Mouse (Mus musculus) kidney, embryonic 14.5 days (tissue): ENCODE measurements at regions not wholly inside any gene's neighbourhood (a gene's known extent, or its start where the extent isn't known, plus 50 kb on each side); places are given as distances from the start of the nearest gene placed in this dataset.

Source experiments
- ATAC-seq: fragments of 200-750 bp; cut with Nextera tagmentation; 2 replicates; pipeline ENCODE4 v1.8.0; 2017; ENCODE audit warnings: moderate number of reproducible peaks, mild to moderate bottlenecking, moderate TSS enrichment, moderate library complexity; ENCODE audit not compliant: low FRiP score, low TSS enrichment
- H3K27ac ChIP-seq: fragments of 300-500 bp; sonication (generic); 2 replicates; pipeline ENCODE4 v1.5.1; 2014; ENCODE audit warnings: low read depth, mild to moderate bottlenecking, low read length, moderate library complexity, mixed read lengths
- H3K27me3 ChIP-seq: fragments of 300-500 bp; sonication (generic); 2 replicates; pipeline ENCODE4 v1.6.1; 2014; ENCODE audit warnings: mild to moderate bottlenecking, low read length; ENCODE audit not compliant: control insufficient read depth, insufficient read depth
- H3K36me3 ChIP-seq: fragments of 300-500 bp; sonication (generic); 2 replicates; pipeline ENCODE4 v1.6.1; 2014; ENCODE audit warnings: low read length, mixed read lengths; ENCODE audit not compliant: control insufficient read depth, insufficient read depth
- H3K4me1 ChIP-seq: fragments of 300-500 bp; sonication (generic); 2 replicates; pipeline ENCODE4 v1.6.1; 2014; ENCODE audit warnings: low read length, mixed read lengths; ENCODE audit not compliant: control insufficient read depth, insufficient read depth
- H3K4me2 ChIP-seq: fragments of 300-500 bp; sonication (generic); replicated peaks from 2 replicates; pipeline ENCODE4 v1.6.1; 2014; ENCODE audit warnings: low read depth, mild to moderate bottlenecking, low read length
- H3K4me3 ChIP-seq: fragments of 300-500 bp; sonication (generic); 2 replicates; pipeline ENCODE4 v1.5.1; 2014; ENCODE audit warnings: mild to moderate bottlenecking, low read length
- H3K9ac ChIP-seq: fragments of 300-500 bp; sonication (generic); 2 replicates; pipeline ENCODE4 v1.6.1; 2014; ENCODE audit warnings: low read depth, mild to moderate bottlenecking, low read length, moderate library complexity
- H3K9me3 ChIP-seq: fragments of 300-500 bp; sonication (generic); 2 replicates; pipeline ENCODE4 v1.6.1; 2016; ENCODE audit warnings: low read length; ENCODE audit not compliant: control insufficient read depth
- WGBS: fragments of 180-500 bp; shearing (Covaris S2); extraction: QIAGEN DNeasy Blood & Tissue Kit; methylation state at CpG from one replicate; pipeline ENCODE4 v1.1.7; 2014; 5-methylcytosine and 5-hydroxymethylcytosine counted together

DNA sequence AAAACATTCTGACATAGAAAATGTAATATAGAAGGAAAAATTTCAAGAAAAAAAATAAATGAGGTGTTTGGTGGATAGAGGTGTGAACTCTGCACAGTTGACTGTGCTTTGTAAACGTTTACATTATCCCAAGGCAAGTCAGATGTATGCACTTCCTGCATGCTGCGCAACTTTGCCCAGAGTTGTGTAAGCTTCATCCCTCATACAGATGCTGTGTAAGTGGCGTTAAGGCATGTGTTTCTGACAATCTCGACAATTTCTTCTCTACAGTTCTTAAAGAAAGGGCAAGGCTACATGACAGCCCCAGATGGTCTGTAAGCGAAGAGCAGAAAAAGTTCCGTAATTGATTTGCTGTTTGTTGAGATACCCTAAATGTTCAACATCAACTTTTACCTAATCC lies 476.6 kb upstream of the Pitx2 start:
- H3K27ac ChIP-seq: no peak overlapping the region
- H3K36me3 ChIP-seq: no peaks in the 10 kb centered on the region
- no peak overlapping the region for H3K9ac ChIP-seq
- H3K9me3 ChIP-seq: no peaks in the 10 kb centered on the region
- 76% methylated on average over 6 of the region's 6 CpGs for WGBS
- no peak overlapping the region for H3K4me2 ChIP-seq
- no peak for ATAC-seq
- no peak overlapping the region for H3K4me3 ChIP-seq
- H3K27me3 ChIP-seq: no peaks in the 10 kb centered on the region
- no peaks in the 10 kb centered on the region for H3K4me1 ChIP-seq

DNA sequence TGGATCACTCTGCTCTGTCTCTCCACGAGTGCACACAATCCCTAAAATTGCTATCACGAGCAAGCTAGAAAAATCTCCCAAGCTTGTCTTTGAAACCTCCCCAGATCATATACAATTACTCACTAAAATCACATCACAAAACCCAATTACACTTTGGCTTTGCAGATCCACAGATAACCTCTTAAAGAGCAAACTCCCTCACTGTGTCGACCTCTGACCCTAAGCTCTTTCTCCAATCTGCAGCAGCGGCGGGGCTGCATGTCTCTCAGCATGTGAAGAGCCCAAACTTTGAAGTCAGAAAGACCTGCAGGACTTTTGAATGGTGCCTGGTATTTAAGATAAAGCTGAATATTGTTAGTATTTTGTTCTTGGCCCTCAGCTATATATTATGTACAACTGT lies 479.4 kb upstream of the Pitx2 start:
- Histone ChIP-seq H3K36me3 (no peaks in the 10 kb centered on the region), H3K9ac (no peak overlapping the region), H3K9me3 (no peaks in the 10 kb centered on the region), H3K4me1 (no peaks in the 10 kb centered on the region), H3K4me2 (no peak overlapping the region), H3K4me3 (no peak overlapping the region), H3K27ac (no peak overlapping the region), H3K27me3 (no peaks in the 10 kb centered on the region)
- WGBS: 40% methylated on average over 5 of the region's 5 CpGs
- no peak for ATAC-seq

DNA sequence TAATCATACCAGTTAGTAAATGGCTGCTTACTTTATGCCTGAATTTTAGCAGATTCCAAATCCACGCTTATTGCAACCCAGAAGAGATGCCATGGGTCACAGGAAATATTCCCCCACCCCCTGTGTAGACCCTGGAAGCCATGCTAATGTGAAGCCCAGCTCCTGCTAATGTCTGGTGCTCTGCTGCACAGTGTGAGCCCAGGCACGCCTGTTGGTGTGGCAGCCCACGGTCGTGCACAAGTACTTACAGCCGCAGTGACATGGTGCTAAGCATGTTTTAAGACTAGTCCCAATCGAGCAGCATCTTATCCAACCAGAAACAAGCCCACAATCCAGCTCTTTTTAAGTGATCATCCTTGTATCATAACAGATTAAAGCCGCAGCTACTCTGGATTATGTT lies 480.5 kb upstream of the Pitx2 start:
- Histone ChIP-seq H3K27me3 (no peaks in the 10 kb centered on the region), H3K36me3 (no peaks in the 10 kb centered on the region), H3K27ac (no peak overlapping the region), H3K4me3 (no peak overlapping the region), H3K4me2 (no peak overlapping the region), H3K4me1 (no peaks in the 10 kb centered on the region), H3K9ac (no peak overlapping the region), H3K9me3 (no peaks in the 10 kb centered on the region)
- no peak for ATAC-seq
- WGBS: 76% methylated on average over 7 of the region's 7 CpGs

DNA sequence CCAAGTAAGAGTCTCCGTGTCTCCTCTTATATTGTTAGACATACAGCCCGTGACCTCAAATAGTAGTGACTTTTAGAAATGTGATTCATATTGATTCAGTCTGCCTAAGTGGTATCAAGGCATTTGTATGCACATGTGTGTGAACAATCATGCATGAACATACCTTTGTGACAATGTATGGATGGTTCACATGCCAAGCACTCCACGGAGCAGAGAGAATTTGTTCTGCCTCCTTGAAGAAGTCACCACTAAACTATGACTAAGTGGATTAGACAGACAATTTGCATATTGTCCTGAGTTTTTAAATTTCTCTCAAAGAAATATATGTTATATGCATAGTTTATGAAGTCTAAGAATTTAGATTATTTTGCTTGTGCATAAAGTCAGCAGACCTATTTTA lies 492.4 kb upstream of the Pitx2 start:
- H3K9me3 ChIP-seq: no peaks in the 10 kb centered on the region
- H3K9ac ChIP-seq: no peak overlapping the region
- H3K36me3 ChIP-seq: no peaks in the 10 kb centered on the region
- no peak overlapping the region for H3K27ac ChIP-seq
- H3K4me3 ChIP-seq: no peak overlapping the region
- H3K27me3 ChIP-seq: no peaks in the 10 kb centered on the region
- no peak for ATAC-seq
- H3K4me2 ChIP-seq: no peak overlapping the region
- WGBS: 88% methylated on average over 3 of the region's 3 CpGs
- no peaks in the 10 kb centered on the region for H3K4me1 ChIP-seq

DNA sequence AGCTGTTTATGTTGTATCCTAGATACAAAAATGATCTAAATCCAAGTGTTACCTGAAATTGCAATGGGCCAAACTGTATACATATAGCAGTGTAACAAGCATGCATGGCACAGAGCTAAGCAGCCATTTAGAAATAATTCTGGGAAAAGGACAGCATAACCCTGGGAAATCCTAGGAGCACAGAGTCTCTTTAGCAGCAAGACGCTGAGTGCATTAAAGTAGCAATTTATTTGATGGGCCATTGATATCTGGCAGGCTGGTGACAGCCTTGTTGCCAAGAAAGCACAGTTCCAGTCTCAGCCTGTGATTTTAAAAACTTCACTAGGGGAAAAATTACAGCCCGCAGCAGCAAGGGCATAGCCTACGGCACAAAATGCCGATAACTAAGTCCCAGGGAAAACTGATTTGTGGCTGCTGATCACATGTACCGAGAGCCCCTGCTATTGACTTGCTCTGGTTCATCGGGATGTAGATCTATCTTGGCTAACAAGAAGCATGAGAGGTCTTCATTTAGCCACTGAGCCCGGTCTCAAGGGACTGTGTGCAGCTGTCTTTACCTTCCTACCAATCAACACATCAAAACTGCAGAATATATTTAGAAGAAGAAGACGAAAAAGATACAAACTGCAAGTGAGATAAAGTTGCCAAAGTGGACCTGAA lies 531.1 kb upstream of the Pitx2 start:
- WGBS: 59% methylated on average over 8 of the region's 8 CpGs
- Histone ChIP-seq H3K4me1 (no peaks in the 10 kb centered on the region), H3K27me3 (no peaks in the 10 kb centered on the region), H3K9me3 (no peaks in the 10 kb centered on the region), H3K9ac (no peak overlapping the region), H3K4me2 (no peak overlapping the region), H3K36me3 (no peaks in the 10 kb centered on the region), H3K4me3 (no peak overlapping the region), H3K27ac (no peak overlapping the region)
- no peak for ATAC-seq

DNA sequence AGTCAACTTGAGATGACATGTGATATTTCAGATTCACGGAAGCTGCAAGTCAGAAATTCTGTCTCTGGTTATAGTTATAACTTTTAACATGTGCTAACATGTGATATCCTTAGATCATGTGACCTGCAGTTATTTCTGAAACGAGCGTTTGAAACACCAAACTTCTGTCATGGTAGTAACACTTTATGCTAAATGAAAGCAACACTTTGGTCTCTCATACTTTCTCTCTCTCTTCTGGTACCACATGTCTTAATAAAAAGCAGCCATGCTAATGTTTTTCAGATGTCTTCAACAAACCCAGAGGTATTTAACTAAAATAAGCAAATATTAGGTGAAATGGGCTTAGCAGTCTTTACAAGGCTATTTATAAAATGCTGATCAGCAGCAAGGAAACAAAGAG lies 534.5 kb upstream of the Pitx2 start:
- Histone ChIP-seq H3K9me3 (no peaks in the 10 kb centered on the region), H3K27me3 (no peaks in the 10 kb centered on the region), H3K9ac (no peak overlapping the region), H3K36me3 (no peaks in the 10 kb centered on the region), H3K4me2 (no peak overlapping the region), H3K4me1 (no peaks in the 10 kb centered on the region), H3K27ac (no peak overlapping the region), H3K4me3 (no peak overlapping the region)
- 80% methylated on average over 3 of the region's 3 CpGs for WGBS
- ATAC-seq: no peak

DNA sequence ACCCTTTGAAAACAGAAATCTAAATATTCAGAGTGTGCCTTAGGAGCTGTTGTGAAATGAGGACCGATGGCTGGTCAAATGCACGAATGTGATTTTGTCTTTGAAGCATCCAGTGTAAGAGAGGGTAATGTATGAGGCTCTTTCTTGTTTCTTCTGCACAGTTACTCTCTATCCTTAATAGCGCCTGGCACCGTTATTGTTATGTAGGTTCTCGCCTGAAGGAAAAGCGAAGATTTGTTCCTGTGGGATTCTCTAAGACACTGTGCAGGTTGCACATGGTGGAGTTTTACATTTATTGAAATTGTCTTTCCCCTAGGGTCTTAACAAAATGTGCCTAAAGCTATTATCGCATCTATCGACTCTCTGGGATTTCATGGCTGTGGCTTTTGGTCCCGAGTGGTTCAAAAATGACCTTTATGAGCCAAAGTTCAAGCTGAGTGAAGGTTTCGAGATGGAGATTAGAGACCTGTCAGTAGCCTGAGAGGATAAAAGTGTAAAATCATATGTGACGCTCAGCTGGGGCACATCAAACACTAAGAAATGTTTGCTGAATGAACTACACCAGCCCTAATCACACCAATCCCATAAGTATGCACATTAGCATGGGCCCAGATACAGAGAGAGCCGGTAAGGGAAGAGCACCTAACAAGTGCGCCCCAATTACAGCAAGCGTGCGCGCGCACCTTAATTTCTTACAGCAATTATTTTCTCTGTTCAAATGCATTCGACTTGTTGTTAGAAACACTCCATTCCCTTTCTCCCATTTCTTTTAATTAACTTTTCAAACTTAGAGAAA lies 562.5 kb upstream of the Pitx2 start:
- no peaks in the 10 kb centered on the region for H3K4me1 ChIP-seq
- H3K36me3 ChIP-seq: no peaks in the 10 kb centered on the region
- H3K27ac ChIP-seq: no peak overlapping the region
- no peak overlapping the region for H3K9ac ChIP-seq
- WGBS: 82% methylated on average over 18 of the region's 18 CpGs
- H3K27me3 ChIP-seq: no peaks in the 10 kb centered on the region
- no peak overlapping the region for H3K4me2 ChIP-seq
- no peak for ATAC-seq
- H3K4me3 ChIP-seq: no peak overlapping the region
- H3K9me3 ChIP-seq: no peaks in the 10 kb centered on the region

DNA sequence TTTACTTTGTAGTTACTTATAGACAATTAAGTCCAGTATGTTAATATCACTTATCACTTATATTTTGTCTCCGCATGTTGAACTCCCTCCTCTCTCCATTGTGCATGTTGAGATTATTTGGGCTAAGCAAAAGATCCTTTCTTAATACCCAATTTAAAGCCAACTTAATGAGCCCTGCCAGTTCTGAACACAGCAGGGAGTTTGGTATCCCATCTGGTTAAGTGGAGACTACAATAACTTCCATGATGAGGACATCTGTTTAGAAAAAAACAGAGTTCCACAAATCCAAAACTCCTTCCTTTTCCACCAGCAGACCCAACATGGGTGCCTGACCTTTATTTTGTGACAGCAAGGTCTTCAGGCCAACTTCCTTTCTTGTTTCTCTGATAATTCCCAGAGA lies 572.0 kb upstream of the Pitx2 start:
- Histone ChIP-seq H3K27ac (no peak overlapping the region), H3K9ac (no peak overlapping the region), H3K27me3 (no peaks in the 10 kb centered on the region), H3K9me3 (no peaks in the 10 kb centered on the region), H3K4me3 (no peak overlapping the region), H3K4me2 (no peak overlapping the region), H3K4me1 (no peaks in the 10 kb centered on the region), H3K36me3 (no peaks in the 10 kb centered on the region)
- ATAC-seq: no peak
- 92% methylated on average over 1 of the region's 1 CpGs for whole genome bisulfite sequencing

DNA sequence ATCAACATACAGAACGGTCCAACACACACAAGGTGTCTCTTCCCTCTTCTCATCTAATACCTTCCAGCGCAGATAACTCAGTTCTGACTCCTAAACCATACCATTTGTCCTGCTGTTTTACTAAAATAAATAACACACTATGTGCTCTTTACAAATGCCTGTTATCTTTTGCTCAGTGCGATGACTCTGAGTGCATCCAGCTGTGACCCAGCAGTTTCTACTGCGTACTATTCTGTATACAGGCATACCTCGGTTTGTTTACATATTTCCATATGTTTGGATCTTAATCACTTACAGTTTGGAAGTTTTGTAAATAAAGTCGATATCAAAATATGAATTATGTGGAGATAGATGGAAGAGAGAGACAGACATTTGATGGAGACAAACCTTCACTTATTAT lies 583.0 kb upstream of the Pitx2 start:
- Histone ChIP-seq H3K27me3 (no peaks in the 10 kb centered on the region), H3K4me3 (no peak overlapping the region), H3K4me1 (no peaks in the 10 kb centered on the region), H3K36me3 (no peaks in the 10 kb centered on the region), H3K9ac (no peak overlapping the region), H3K4me2 (no peak overlapping the region), H3K9me3 (no peaks in the 10 kb centered on the region), H3K27ac (no peak overlapping the region)
- WGBS: 87% methylated on average over 6 of the region's 6 CpGs
- no peak for ATAC-seq
